Mouse (Mus musculus) testis, postnatal 14 days (tissue): ENCODE results near the gene Slc38a2.

Experiments
- DNase-seq: peaks from one replicate; pipeline ENCODE4 v3.0.0; 2021; ENCODE audit warnings: low spot score

Gene Slc38a2

GRCm38 (mm10) chr15:96699521-96700511, at the start of gene Slc38a2:
TSS of gene Slc38a2 (minus strand) at chr15:96699730.
- peak; percentile 84 for DNase-seq

GRCm38 (mm10) chr15:96749101-96749500, 49.6 kb upstream of the Slc38a2 start:
- no peak for DNase-seq

- DNase-seq, result no peak
Observed at GRCm38 (mm10) chr15:96747551-96747950, 48.0 kb upstream of the Slc38a2 start.

- DNase-seq, result no peak
Observed at GRCm38 (mm10) chr15:96746986-96747385, 47.5 kb upstream of the Slc38a2 start.

GRCm38 (mm10) chr15:96745299-96745698, 45.8 kb upstream of the Slc38a2 start:
- DNase-seq, result no peak

- DNase-seq, result no peak
Observed at GRCm38 (mm10) chr15:96744882-96745296, 45.4 kb upstream of the Slc38a2 start.

- no peak for DNase-seq
Observed at GRCm38 (mm10) chr15:96744153-96744881, 44.8 kb upstream of the Slc38a2 start.

GRCm38 (mm10) chr15:96743257-96743656, 43.7 kb upstream of the Slc38a2 start:
- DNase-seq, result no peak

GRCm38 (mm10) chr15:96742591-96743241, 43.2 kb upstream of the Slc38a2 start:
- DNase-seq, result no peak

- DNase-seq, result no peak
Observed at GRCm38 (mm10) chr15:96740865-96741561, 41.5 kb upstream of the Slc38a2 start.

GRCm38 (mm10) chr15:96740091-96740490, 40.6 kb upstream of the Slc38a2 start:
- no peak for DNase-seq

GRCm38 (mm10) chr15:96736663-96737385, 37.3 kb upstream of the Slc38a2 start:
- no peak for DNase-seq

GRCm38 (mm10) chr15:96735562-96736160, 36.1 kb upstream of the Slc38a2 start:
- no peak for DNase-seq

GRCm38 (mm10) chr15:96734423-96734822, 34.9 kb upstream of the Slc38a2 start:
- DNase-seq, result no peak

- DNase-seq, result no peak
Observed at GRCm38 (mm10) chr15:96730416-96730815, 30.9 kb upstream of the Slc38a2 start.

GRCm38 (mm10) chr15:96729785-96730184, 30.3 kb upstream of the Slc38a2 start:
- no peak for DNase-seq

GRCm38 (mm10) chr15:96728993-96729392, 29.5 kb upstream of the Slc38a2 start:
- no peak for DNase-seq

GRCm38 (mm10) chr15:96728346-96728745, 28.8 kb upstream of the Slc38a2 start:
- DNase-seq, result no peak

GRCm38 (mm10) chr15:96724506-96724905, 25.0 kb upstream of the Slc38a2 start:
- DNase-seq, result no peak

GRCm38 (mm10) chr15:96722228-96722627, 22.7 kb upstream of the Slc38a2 start:
- DNase-seq, result no peak

GRCm38 (mm10) chr15:96720146-96720545, 20.6 kb upstream of the Slc38a2 start:
- DNase-seq, result no peak
